Mouse (Mus musculus) thymus, adult 2 months (tissue): ENCODE data around the gene Sgcg.

ENCODE experiments used
- CTCF ChIP-seq: fragments of 200-500 bp; IDR thresholded peaks from 2 replicates; pipeline ENCODE4 v1.5.1; 2012; ENCODE audit warnings: mild to moderate bottlenecking, control low read depth, low read length, moderate library complexity, borderline replicate concordance; ENCODE audit not compliant: control insufficient read depth, poor library complexity, insufficient read depth; ENCODE audit errors: extremely low read depth
- POLR2A ChIP-seq: fragments of 200-500 bp; IDR thresholded peaks from 2 replicates; pipeline ENCODE4 v1.6.1; 2012; ENCODE audit warnings: mild to moderate bottlenecking, low read length, control low read depth, moderate library complexity; ENCODE audit not compliant: control insufficient read depth, poor library complexity, insufficient read depth; ENCODE audit errors: extremely low read depth

- TF ChIP-seq CTCF (no peak), POLR2A (no peak)
These were observed 28.1 kb downstream of the Sgcg start for GRCm38 (mm10) chr14:61230179-61230578.
